Mouse (Mus musculus): ENCODE data around the gene Nudt7.
A peak's percentile ranks its signal among the peaks of the same experiment; 100 is the strongest.

Nudt7 gene

DNA sequence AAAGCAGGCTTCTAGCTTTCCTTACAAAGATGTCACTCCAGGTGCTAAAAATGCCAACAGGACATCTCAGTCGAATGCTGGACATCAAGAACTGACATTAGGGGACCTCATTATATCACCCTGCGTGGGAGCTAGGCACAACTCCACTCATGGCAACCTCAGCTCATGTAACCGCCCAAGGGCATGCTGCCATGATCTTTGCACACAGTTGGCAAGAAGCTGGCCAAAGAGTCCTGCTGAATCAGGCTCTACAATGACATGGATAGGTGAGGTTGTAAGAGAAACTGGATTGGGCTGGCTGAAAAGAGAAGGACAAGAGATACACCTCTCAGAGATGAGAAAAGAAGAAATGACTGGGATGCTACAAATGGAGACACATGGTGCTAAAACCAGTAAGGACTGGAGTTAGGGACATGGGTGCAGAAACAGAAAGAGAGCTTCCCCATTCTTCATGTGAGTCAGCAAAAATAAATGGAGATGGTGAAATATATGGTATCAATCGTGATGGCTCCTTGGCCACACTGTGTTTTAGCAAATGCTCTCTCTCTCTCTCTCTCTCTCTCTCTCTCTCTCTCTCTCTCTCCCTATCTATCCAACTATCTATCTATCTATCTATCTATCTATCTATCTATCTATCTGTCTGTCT, 10.4 kb downstream of the Nudt7 start:
- DNase-seq (ENCODE audit: low read depth, low spot score) = no peak

DNA sequence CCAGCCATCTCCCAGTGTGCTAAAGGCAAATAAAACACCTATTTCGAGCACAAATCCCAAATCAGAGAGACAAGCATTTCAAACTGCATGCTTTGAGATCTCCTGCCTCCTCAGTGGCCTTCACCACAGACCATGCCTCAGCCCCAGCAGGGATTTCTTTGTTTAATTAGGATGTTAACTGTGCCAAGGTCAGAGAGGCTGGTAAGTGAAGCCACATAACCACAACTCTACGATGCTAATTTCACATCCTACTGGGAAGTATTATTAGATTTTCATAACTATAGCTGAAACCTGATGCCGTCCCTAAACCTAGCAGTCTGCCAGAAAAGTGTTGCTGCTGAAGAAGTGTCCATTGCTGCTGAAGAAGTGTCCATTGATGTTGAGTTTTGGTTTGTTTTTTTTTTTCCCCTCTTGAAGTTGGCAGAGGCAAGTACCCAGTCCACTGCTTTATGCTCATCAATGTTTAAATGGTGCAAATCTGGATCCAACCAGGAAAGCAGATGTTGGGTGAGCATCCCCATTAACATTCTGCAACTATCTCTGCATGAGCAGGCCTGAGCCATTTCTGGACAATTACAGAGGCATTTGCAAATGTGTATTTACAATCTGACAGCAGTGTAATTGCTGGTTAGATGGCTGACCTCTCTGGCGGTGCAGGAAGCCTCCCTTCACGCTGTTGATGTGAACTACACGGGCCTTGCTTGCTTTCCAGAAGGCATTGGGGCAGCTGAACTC, 20.1 kb downstream of the Nudt7 start:
- DNase-seq (ENCODE audit: low read depth, low spot score) = peak; percentile 6

DNA sequence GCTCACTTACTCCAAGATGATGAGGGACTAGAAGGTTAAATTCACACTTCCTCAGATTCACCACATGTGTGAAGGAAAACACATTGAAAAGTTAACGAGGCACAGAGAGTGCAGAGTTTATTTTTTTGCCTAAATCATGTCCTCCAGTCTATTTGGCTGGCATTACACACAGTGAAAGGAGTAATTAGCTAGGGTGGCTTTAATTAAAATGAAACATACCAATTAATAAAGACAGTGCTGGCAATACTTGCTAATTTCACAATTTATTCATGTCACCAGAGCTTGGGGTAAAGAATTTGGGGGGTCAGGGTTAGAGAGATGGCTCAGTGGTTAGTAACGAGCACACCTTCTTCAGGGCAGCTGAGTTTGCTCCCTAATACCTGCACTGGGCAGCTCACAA, 25.2 kb downstream of the Nudt7 start:
- DNase-seq (ENCODE audit: low read depth, low spot score) = no peak

DNA sequence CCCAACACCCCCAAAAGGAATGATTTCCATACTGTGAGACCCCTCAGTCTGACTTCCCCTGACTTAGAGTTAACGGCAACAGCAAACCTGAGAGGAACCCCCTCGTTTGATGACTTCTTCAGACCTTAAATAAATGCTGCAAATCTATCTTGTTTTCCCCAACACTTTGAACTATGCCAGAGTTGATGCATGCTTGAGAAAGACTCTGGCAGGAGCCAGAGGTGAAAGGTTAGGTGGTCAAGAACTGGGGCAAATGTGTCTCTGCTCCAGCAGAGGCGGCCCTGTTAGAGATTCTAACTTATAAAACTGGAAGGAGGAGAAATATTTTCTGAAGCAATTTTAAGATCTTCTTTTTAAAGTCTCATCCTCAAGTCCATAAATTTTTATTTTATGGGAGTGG, 26.3 kb downstream of the Nudt7 start:
- DNase-seq (ENCODE audit: low read depth, low spot score) = no peak

DNA sequence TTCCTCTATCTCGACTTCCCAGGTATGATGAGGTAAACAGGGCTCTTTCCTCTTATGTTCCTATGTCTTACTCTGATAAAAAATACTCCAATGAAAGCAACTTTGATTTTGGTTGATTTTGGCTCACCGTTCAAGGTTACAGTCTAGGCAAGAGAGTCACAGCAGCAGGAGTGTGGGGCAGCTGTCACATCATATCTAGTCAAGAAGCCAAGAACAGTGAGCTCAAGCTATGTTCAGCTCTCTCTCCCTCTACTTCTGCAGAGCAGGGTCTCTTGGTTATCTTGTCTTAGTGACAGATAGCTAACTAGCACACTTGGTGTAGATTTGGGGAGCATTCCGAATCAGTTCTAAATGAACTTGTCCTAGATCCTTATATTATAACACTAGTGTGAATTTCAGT, 30.5 kb downstream of the Nudt7 start:
- DNase-seq (ENCODE audit: low read depth, low spot score) = no peak

DNA sequence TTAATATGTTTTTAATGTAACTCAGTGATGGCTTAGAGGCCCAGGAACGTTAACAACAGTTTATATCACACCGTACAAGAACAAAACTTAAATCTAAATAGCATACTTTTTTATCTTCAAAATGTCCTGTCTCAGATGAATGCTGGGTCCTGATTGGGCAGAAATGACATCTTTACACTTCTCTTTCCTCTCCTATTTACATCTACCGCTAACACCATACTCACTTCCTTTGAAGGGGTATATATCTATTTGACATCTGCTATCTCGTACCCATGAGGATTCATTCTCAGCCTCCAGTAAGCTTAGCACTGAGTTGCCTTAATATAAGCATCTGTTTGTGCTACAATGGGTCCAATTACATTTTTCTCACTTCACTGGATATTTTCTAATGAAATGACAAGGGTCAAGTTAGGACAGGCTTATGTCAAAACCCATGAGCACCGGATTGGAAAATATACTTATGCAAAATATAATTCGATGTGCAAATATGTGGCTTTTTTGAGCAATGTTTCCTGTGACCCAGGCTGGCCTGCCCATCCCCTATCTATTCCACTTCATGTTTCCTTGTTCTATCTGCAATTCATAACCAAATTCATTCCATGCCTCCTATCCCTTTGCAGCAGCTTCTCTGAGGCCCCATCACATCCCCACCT, 31.2 kb downstream of the Nudt7 start:
- DNase-seq (ENCODE audit: low read depth, low spot score) = no peak

DNA sequence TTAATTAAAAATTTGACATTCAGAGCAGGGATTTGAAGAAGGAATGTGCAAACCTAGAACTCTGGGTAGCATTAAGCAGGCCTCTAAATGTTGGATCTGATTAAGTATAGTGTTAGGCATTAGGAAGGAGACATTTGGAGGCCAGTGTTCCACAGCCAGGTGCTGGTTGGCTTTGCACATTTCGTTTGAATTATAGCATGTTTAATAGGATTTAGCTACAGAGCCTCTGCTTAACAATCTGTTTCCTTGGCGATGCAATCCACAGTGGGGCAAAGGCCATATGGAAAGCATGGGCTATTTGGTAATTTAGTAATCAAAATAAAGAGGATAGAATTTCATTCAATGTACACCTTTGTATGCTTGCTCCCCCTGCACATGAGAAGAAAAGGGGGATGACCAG, 32.4 kb downstream of the Nudt7 start:
- DNase-seq (ENCODE audit: low read depth, low spot score) = no peak

DNA sequence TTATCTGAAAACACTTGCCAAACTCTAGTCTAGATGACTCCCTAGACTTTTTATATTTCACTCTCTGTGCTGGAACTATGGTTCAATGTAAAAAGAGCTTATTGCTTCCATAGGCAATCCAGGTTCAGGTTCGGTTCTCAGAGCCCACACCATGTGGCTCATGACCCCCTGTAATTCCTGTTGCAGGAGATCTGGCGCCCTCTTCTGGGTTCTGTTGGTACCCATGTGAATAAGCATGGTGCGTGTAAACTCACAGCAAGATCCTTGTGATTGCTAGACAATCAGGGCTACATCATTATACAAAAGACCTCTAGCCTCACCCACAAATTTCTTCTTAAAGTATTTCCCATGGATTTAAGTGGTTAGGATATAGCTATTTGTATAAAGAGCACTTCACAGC, 43.4 kb downstream of the Nudt7 start:
- DNase-seq (ENCODE audit: low read depth, low spot score) = no peak

DNA sequence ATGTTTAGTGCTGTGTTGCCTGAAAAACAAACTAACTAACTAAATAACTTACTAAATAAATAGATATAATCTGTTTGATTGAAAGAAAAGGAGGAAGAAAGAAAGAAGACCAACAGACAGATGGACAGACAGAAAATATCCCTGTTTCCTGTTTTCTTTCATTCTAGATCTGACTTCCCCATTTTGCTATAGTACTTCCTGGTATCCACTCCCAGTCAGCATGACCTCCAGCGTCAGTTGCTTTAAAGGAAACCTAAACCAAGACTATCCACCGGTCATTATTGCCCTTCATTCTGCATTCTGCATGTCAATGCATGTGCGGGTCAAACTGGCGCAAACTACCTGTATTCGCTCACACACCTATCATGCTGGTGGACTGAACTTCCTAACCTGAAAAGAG, 60.0 kb downstream of the Nudt7 start:
- no peak for DNase-seq (ENCODE audit: low read depth, low spot score)

DNA sequence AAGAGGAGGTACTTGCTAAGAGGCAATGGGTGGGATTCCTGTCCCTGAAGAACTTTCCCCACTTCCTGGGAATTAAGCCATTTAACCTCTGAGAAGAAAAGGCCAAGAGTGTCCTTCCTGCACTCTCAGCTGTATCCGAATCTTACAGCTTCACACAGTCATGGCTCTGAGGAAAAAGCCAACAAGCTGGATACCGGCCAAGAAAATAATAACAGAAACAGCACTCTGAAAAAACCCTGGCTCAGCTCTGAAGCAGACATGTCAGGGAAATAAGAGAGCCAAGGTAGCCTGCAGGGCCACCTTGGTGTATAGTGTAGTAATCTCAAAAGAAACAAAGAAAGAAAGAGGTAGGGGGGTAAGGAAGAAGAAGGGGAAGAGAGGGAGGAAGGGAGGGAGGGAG, 65.6 kb downstream of the Nudt7 start:
- no peak for DNase-seq (ENCODE audit: low read depth, low spot score)

Measured in telencephalon, adult 2 months (tissue).